Mouse (Mus musculus): ENCODE results near the gene Ccdc78.

GRCm38 (mm10) chr17:25825311-25825710, 38.9 kb downstream of the Ccdc78 start:
- TF ChIP-seq GATA1 (IDR thresholded peaks at IDR 0.05; ENCODE audit: low read length) (no peak), TAL1 (IDR thresholded peaks at IDR 0.05; ENCODE audit: low read length) (no peak)

Data from erythroblast, embryonic 14.5 days (primary cell).